Mouse (Mus musculus): ENCODE measurements around the gene Akap6. TPM values are rescaled to one million over a fixed set of nuclear protein-coding genes. Genes with fewer than 3 reads are reported as not detected.
A peak's percentile ranks its signal among the peaks of the same experiment; 100 is the strongest.

The Akap6 gene
- polyA plus RNA-seq, 1 experiment from 2014 or later = 6.1 TPM

DNA sequence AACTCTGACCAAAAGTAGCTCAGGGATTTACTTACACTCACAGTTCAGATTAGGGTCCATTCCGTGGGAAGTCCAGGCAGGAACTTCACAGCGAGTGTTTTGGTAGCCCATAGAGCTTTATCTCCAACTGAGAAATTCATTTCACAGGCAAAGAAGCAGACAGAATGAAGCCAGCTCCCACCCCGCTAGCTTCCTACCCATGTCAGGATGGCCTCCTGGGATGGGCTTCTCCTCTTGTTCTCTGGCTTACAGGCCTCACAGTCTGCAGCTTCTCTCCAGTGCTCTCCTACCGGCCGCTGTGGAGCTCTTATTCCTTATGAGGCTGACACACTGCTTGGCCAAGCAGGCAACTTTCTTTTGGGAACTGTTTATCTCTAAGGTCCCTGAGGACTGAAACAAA is 152.0 kb downstream of the Akap6 start:
- Histone ChIP-seq H3K4me1 (peaks cover 67% of the 10 kb centered on the region), H3K4me3 (no peak overlapping the region), H3K4me2 (no peak overlapping the region), H3K36me3 (no peaks in the 10 kb centered on the region), H3K27ac (replicated peaks) (peak overlapping the region; percentile 74), H3K9ac (peak overlapping the region; percentile 33; the same call in 1 of the 2 replicates), H3K27me3 (replicated peaks) (no peaks in the 10 kb centered on the region), H3K9me3 (no peaks in the 10 kb centered on the region)
- WGBS = 45% methylated on average over 5 of the region's 5 CpGs
- ATAC-seq (ENCODE audit: extremely low read depth, insufficient number of reproducible peaks, low FRiP score, low TSS enrichment) = no peak

GRCm38 (mm10) chr12:52854236-52854679 is 155.1 kb downstream of the Akap6 start:
- Histone ChIP-seq H3K4me3 (peak overlapping the region; percentile 56), H3K36me3 (no peaks in the 10 kb centered on the region), H3K4me1 (peaks cover 65% of the 10 kb centered on the region), H3K27me3 (replicated peaks) (no peaks in the 10 kb centered on the region), H3K9me3 (no peaks in the 10 kb centered on the region), H3K9ac (peak overlapping the region; percentile 81), H3K27ac (replicated peaks) (peak overlapping the region; percentile 98), H3K4me2 (peak overlapping the region; percentile 63)
- WGBS = 27% methylated on average over 7 of the region's 7 CpGs
- ATAC-seq (ENCODE audit: extremely low read depth, insufficient number of reproducible peaks, low FRiP score, low TSS enrichment) = 0 out of 2 replicates have a peak, but pooled peaks have one; percentile 42

- WGBS = 81% methylated on average over 1 of the region's 1 CpGs
- H3K4me1 ChIP-seq = peaks cover 49% of the 10 kb centered on the region
- H3K27ac ChIP-seq (replicated peaks) = 0 out of 2 replicates have a peak overlapping the region, but pooled peaks have one; percentile 40
- peak overlapping the region; percentile 53 for H3K9ac ChIP-seq
- ATAC-seq (ENCODE audit: extremely low read depth, insufficient number of reproducible peaks, low FRiP score, low TSS enrichment) = no peak
- no peaks in the 10 kb centered on the region for H3K27me3 ChIP-seq (replicated peaks)
- no peaks in the 10 kb centered on the region for H3K36me3 ChIP-seq
- peak overlapping the region; percentile 46 for H3K4me3 ChIP-seq
- H3K4me2 ChIP-seq = peak overlapping the region; percentile 65
- no peaks in the 10 kb centered on the region for H3K9me3 ChIP-seq
Measured at GRCm38 (mm10) chr12:52856104-52856503, 156.9 kb downstream of the Akap6 start.

DNA sequence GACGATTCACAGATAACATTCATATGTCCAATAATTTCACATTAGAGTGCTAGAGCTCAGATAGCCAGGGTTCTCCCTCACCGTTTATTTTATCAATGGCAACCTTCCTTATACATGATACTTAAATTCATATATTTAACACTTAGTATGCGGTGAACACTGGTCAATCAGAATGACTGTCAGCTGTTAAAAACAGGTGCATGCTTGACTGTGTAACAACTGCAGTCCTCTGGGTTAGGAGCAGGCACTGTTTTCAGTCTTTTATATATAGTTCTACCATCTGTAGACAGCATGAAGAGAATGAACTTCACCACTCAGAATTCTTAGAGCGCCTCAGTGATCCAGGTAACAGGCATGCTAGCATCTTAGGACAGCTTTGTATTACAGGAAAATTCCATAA is 158.1 kb downstream of the Akap6 start:
- 0 out of 2 replicates have a peak overlapping the region, but pooled peaks have one; percentile 5 for H3K4me3 ChIP-seq
- no peaks in the 10 kb centered on the region for H3K27me3 ChIP-seq (replicated peaks)
- no peaks in the 10 kb centered on the region for H3K9me3 ChIP-seq
- H3K4me2 ChIP-seq = peak overlapping the region; percentile 65
- peak overlapping the region; percentile 12; the same call in 1 of the 2 replicates for H3K27ac ChIP-seq (replicated peaks)
- peaks cover 42% of the 10 kb centered on the region for H3K4me1 ChIP-seq
- ATAC-seq (ENCODE audit: extremely low read depth, insufficient number of reproducible peaks, low FRiP score, low TSS enrichment) = no peak
- no peaks in the 10 kb centered on the region for H3K36me3 ChIP-seq
- H3K9ac ChIP-seq = no peak overlapping the region
- WGBS = 76% methylated on average over 4 of the region's 4 CpGs

DNA sequence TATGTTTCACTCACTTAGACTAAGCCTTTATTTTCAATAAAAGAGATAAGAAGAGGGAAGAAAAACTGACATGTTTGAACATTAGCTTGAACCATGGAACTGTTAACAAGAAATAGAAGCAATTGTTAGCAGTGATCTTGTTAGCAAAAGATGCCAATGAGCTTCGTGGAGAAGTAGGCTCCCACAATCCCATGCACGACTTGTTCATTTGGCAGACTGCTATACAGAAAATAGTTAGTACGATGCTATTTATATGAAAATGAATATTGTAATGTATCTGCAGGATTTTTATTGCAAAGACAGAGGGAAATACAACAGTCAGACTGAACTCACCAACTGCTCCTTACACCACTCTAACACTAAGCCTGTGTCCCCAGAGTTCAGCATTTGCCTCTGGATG is 162.7 kb downstream of the Akap6 start:
- H3K27me3 ChIP-seq (replicated peaks) = no peaks in the 10 kb centered on the region
- H3K9ac ChIP-seq = no peak overlapping the region
- 82% methylated on average over 3 of the region's 3 CpGs for whole genome bisulfite sequencing
- H3K4me3 ChIP-seq = no peak overlapping the region
- no peak overlapping the region for H3K27ac ChIP-seq (replicated peaks)
- no peak for ATAC-seq (ENCODE audit: extremely low read depth, insufficient number of reproducible peaks, low FRiP score, low TSS enrichment)
- peaks cover 8% of the 10 kb centered on the region; the same call in 1 of the 2 replicates for H3K9me3 ChIP-seq
- H3K4me2 ChIP-seq = no peak overlapping the region
- H3K4me1 ChIP-seq = peaks cover 22% of the 10 kb centered on the region
- H3K36me3 ChIP-seq = 0 out of 2 replicates have a peak, but pooled peaks cover 8% of the 10 kb centered on the region

DNA sequence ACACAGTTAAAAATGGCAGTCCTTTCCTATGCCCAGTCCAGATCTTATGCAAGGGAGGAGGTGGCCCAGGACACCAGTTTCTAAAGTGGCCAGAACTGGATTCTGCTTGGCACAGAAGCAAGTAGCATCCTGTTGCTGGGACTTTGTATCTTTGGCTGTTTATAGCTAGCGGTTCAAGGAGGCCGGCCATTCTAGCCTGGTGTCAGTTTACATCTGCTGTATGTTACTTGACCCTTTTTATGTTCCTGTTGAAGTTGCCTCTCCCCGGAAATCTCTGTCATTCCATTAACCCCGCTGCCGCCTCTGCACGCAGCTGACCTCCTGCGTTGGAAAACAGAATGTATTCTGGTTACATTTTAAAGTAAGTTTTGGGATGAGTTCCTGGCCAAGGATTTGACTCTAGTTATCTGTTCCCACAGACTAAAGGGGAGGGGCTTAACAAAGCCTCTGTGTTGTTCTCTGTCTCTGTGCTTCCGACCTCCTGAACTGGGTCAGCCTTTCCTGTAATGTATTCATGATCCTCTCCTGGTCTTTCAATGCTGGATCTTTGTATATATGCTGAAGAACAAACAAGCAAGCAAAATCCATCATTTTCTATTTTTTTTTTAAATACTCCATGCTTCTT is 168.9 kb downstream of the Akap6 start:
- H3K27me3 ChIP-seq (replicated peaks) = no peaks in the 10 kb centered on the region
- H3K4me1 ChIP-seq = peaks cover 42% of the 10 kb centered on the region
- H3K9me3 ChIP-seq = peaks cover 8% of the 10 kb centered on the region; the same call in 1 of the 2 replicates
- 10% methylated on average over 8 of the region's 8 CpGs for WGBS
- H3K27ac ChIP-seq (replicated peaks) = peak overlapping the region; percentile 81
- H3K9ac ChIP-seq = peak overlapping the region; percentile 37; the same call in 1 of the 2 replicates
- 0 out of 2 replicates have a peak, but pooled peaks cover 8% of the 10 kb centered on the region for H3K36me3 ChIP-seq
- H3K4me3 ChIP-seq = peak overlapping the region; percentile 11
- H3K4me2 ChIP-seq = peak overlapping the region; percentile 56
- ATAC-seq (ENCODE audit: extremely low read depth, insufficient number of reproducible peaks, low FRiP score, low TSS enrichment) = no peak; the same call in 1 of the 2 replicates

DNA sequence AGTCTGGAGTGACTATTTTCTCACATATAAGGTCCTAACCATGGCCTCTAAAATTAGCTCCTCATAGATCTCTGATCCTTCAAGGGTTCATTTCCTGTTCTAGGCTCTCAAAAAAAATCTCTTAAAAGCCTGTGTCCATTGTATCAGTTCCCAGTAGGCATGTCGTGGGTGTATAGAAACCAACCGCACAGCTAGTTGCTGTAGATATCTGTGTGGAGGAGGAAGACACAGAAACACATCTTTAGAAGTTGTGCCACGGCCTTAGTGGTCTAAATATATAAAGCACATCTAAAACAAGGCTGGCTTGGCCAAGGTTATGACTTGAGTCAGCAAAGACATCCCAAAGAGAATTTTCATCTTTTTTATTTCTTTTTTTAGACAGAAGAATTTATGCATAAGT is 172.4 kb downstream of the Akap6 start:
- WGBS = 37% methylated on average over 3 of the region's 3 CpGs
- H3K4me3 ChIP-seq = no peak overlapping the region
- H3K27me3 ChIP-seq (replicated peaks) = no peaks in the 10 kb centered on the region
- peaks cover 71% of the 10 kb centered on the region for H3K4me1 ChIP-seq
- H3K36me3 ChIP-seq = 0 out of 2 replicates have a peak, but pooled peaks cover 2% of the 10 kb centered on the region
- no peak overlapping the region for H3K4me2 ChIP-seq
- no peak overlapping the region for H3K9ac ChIP-seq
- no peak for ATAC-seq (ENCODE audit: extremely low read depth, insufficient number of reproducible peaks, low FRiP score, low TSS enrichment)
- 0 out of 2 replicates have a peak overlapping the region, but pooled peaks have one; percentile 1 for H3K27ac ChIP-seq (replicated peaks)
- H3K9me3 ChIP-seq = no peaks in the 10 kb centered on the region

GRCm38 (mm10) chr12:52874332-52874923 is 175.2 kb downstream of the Akap6 start:
- Histone ChIP-seq H3K4me1 (peaks cover 73% of the 10 kb centered on the region), H3K4me2 (peak overlapping the region; percentile 1; the same call in 1 of the 2 replicates), H3K9ac (no peak overlapping the region), H3K9me3 (no peaks in the 10 kb centered on the region), H3K27me3 (replicated peaks) (no peaks in the 10 kb centered on the region), H3K27ac (replicated peaks) (peak overlapping the region; percentile 41), H3K36me3 (no peaks in the 10 kb centered on the region), H3K4me3 (no peak overlapping the region)
- 36% methylated on average over 9 of the region's 9 CpGs for WGBS
- no peak for ATAC-seq (ENCODE audit: extremely low read depth, insufficient number of reproducible peaks, low FRiP score, low TSS enrichment)

GRCm38 (mm10) chr12:52876065-52876464 is 176.9 kb downstream of the Akap6 start:
- WGBS = 67% methylated on average over 4 of the region's 4 CpGs
- no peaks in the 10 kb centered on the region for H3K27me3 ChIP-seq (replicated peaks)
- no peak overlapping the region for H3K9ac ChIP-seq
- no peaks in the 10 kb centered on the region for H3K9me3 ChIP-seq
- no peak overlapping the region for H3K4me2 ChIP-seq
- ATAC-seq (ENCODE audit: extremely low read depth, insufficient number of reproducible peaks, low FRiP score, low TSS enrichment) = no peak
- H3K27ac ChIP-seq (replicated peaks) = peak overlapping the region; percentile 89
- H3K4me3 ChIP-seq = no peak overlapping the region
- peaks cover 7% of the 10 kb centered on the region for H3K36me3 ChIP-seq
- peaks cover 83% of the 10 kb centered on the region for H3K4me1 ChIP-seq

DNA sequence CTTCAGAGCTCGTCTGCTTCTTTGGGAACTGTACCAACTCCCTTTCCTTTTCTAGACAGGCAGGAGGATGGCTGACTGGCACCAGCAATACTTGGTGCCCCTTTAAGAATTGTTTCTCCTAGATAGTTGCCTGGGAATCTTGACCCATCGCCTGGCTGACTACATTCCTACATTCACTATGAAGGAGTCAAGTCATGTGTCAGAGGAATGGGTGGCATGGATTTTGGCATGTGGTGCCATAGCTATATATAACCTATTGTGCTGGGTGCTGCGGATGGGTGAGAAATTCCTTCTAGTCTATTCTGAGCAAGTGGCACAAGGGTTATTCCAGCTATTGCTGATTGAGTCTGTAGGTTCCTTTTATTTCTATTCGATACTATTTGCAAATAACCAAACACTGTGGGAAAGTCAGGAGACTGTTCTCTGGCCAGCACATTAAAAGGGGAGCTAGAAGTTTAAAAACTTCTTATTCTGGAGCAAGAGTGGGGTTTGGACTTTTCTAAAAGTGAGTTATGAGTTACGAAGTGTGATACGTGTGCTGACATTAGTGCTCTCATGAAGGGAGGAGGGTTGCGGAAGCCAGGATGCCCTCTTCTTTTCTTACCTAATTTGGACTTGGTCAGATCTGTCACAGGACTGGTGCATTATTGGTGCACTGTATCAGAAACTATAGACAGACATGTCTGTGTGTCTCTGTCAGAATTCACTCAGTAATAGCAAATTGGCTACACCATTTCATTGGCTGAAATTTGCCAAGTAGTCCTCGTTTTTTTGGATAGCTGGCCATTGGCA is 178.0 kb downstream of the Akap6 start:
- no peak for ATAC-seq (ENCODE audit: extremely low read depth, insufficient number of reproducible peaks, low FRiP score, low TSS enrichment)
- H3K36me3 ChIP-seq = peaks cover 13% of the 10 kb centered on the region
- H3K9me3 ChIP-seq = no peaks in the 10 kb centered on the region

DNA sequence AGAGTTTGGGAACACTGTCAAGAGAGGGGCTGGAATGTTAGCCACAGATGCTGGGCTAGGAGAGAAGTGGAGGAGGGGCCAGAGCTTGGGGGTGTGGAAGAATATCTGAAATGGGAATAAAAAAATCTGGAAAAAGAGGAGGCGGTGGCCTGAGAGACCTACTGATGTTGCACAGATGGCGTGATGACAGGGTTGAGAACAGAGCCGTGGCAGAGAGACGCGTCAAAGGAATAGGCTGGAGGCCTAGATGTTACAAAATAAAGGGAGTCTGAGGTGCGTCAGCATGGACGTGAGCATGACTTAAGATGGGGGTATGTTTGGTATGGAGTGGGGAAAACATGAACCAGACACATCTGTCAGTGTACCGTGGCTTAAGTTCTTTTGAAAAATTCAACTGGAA is 180.1 kb downstream of the Akap6 start:
- Histone ChIP-seq H3K27me3 (replicated peaks) (no peaks in the 10 kb centered on the region), H3K27ac (replicated peaks) (peak overlapping the region; percentile 89), H3K9me3 (no peaks in the 10 kb centered on the region), H3K4me3 (no peak overlapping the region), H3K9ac (no peak overlapping the region), H3K36me3 (peaks cover 13% of the 10 kb centered on the region), H3K4me1 (peaks cover 75% of the 10 kb centered on the region), H3K4me2 (peak overlapping the region; percentile 25)
- 24% methylated on average over 8 of the region's 8 CpGs for WGBS
- 0 out of 2 replicates have a peak, but pooled peaks have one; percentile 53 for ATAC-seq (ENCODE audit: extremely low read depth, insufficient number of reproducible peaks, low FRiP score, low TSS enrichment)

More for the DNA sequence above, 178.0 kb downstream of the Akap6 start:
- no peak overlapping the region; the same call in none of the 2 replicates for H3K9ac ChIP-seq
- peaks cover 76% of the 10 kb centered on the region for H3K4me1 ChIP-seq
- peak overlapping the region; percentile 45 for H3K4me2 ChIP-seq
- H3K27me3 ChIP-seq (replicated peaks) = no peaks in the 10 kb centered on the region
- H3K4me3 ChIP-seq = no peak overlapping the region
- WGBS = 43% methylated on average over 8 of the region's 8 CpGs
- H3K27ac ChIP-seq (replicated peaks) = peak overlapping the region; percentile 89

Data from heart, embryonic 13.5 days (tissue).